9 mouse cellular contexts compared by ENCODE assay signal in genomic region chr2:164867566-164867965, GRCm38 (mm10). TPM values are rescaled to one million over a fixed set of nuclear protein-coding genes. Genes with fewer than 3 reads are reported as not detected.
DNase-seq lines count a peak whose midpoint lies in the region; TF ChIP-seq lines count a peak whose summit lies in the region.
"Had no signal": no experiment of that assay in that cellular context is flagged by ENCODE, and none has a peak within 500 bp of the region (broad histone marks: within the 10 kb centered on the region; RNA-seq: fewer than 3 reads in every experiment).

No protein-coding gene starts in this region.

- intact Hi-C loops in left cerebral cortex, adult 2 months (cut with DNase I) = no loop called here

- no peak for DNase-seq in left cerebral cortex, adult 2 months (ENCODE audit: extremely low spot score in 1 of 2, low spot score in 2 of 2)
- DNase-seq in left cerebral cortex, adult 8-10 months (ENCODE audit: low spot score in 2 of 2) = no peak
- DNase-seq in NIH3T3 (ENCODE audit: low read depth) = peak; percentile 48
- DNase-seq in induced T-regulatory cell, adult 2 months (ENCODE audit: low read depth) = peak; percentile 59
- no peak for DNase-seq in layer of hippocampus, adult 11-12 months (ENCODE audit: low spot score)
- no peak for DNase-seq in spleen, adult 18-20 months
- DNase-seq in cerebellum, adult 18-20 months = no peak

- WGBS in olfactory bulb, adult 2 months = 92% methylated on average over 7 of the region's 7 CpGs

- no peak overlapping the region for H3K4me3 ChIP-seq in left cerebral cortex, adult 2 months
- no peak overlapping the region for H3K4me3 ChIP-seq in olfactory bulb, adult 2 months (ENCODE audit: insufficient read depth, low read depth, low read length)
- H3K4me3 ChIP-seq: liver, embryonic 15.5 days had no signal

- TF ChIP-seq POLR2A in olfactory bulb, adult 2 months (IDR thresholded peaks at IDR 0.05; ENCODE audit: insufficient read depth, low read depth, low read length) = no peak

- H3K27ac ChIP-seq in left cerebral cortex, adult 2 months = peak overlapping the region; percentile 62
- H3K27ac ChIP-seq in olfactory bulb, adult 2 months (ENCODE audit: insufficient read depth, low read depth, low read length) = no peak overlapping the region

- peak; percentile 50 for TF ChIP-seq CTCF in left cerebral cortex, adult 2 months (IDR thresholded peaks at IDR 0.05)
- TF ChIP-seq CTCF in olfactory bulb, adult 2 months (IDR thresholded peaks at IDR 0.05; ENCODE audit: insufficient read depth, low read depth, low read length) = peak; percentile 49; the same call in 1 of the 2 replicates

- no peaks in the 10 kb centered on the region for H3K4me1 ChIP-seq in olfactory bulb, adult 2 months (ENCODE audit: control insufficient read depth, insufficient read depth, low read length)

RNA-seq across cellular contexts. Expression of gene Pltp, which starts 10.1 kb away (rescaled TPM):
- 10 to 100 TPM; 78.1 to 82.4 TPM for total RNA-seq in left cerebral cortex, adult 2 months (2021)
- 100 to 1,000 TPM; 103 to 113 (median 109) TPM for total RNA-seq in left cerebral cortex, adult 8-10 months (2022)
- polyA plus RNA-seq in olfactory bulb, adult 2 months (2012; ENCODE audit: insufficient read depth, insufficient read length, low replicate concordance, missing spikeins) = not detected in 2 replicates

RNA-seq across cellular contexts. Expression of gene Pcif1, which starts 11.5 kb away (rescaled TPM):
- total RNA-seq in left cerebral cortex, adult 2 months (2021) = 10 to 100 TPM; 44.8 to 48.8 TPM
- total RNA-seq in left cerebral cortex, adult 8-10 months (2022) = 10 to 100 TPM; 47.7 to 59.4 (median 52.0) TPM
- not detected in 2 replicates for polyA plus RNA-seq in olfactory bulb, adult 2 months (2012; ENCODE audit: insufficient read depth, insufficient read length, low replicate concordance, missing spikeins)

RNA-seq across cellular contexts. Expression of gene Neurl2, which starts 34.3 kb away (rescaled TPM):
- total RNA-seq in left cerebral cortex, adult 2 months (2021) = 1 to 10 TPM; 3.9 to 5.3 TPM
- 1 to 10 TPM; 4.5 to 7.1 (median 5.5) TPM for total RNA-seq in left cerebral cortex, adult 8-10 months (2022)
- polyA plus RNA-seq in olfactory bulb, adult 2 months (2012; ENCODE audit: insufficient read depth, insufficient read length, low replicate concordance, missing spikeins) = not detected in 2 replicates

RNA-seq across cellular contexts. Expression of gene Ctsa, which starts 34.9 kb away (rescaled TPM):
- 10 to 100 TPM; 89.5 to 96.2 TPM for total RNA-seq in left cerebral cortex, adult 2 months (2021)
- 100 to 1,000 TPM; 112 to 182 (median 135) TPM for total RNA-seq in left cerebral cortex, adult 8-10 months (2022)
- not detected in 2 replicates for polyA plus RNA-seq in olfactory bulb, adult 2 months (2012; ENCODE audit: insufficient read depth, insufficient read length, low replicate concordance, missing spikeins)

RNA-seq across cellular contexts. Expression of gene Spata25, which starts 39.2 kb away (rescaled TPM):
- total RNA-seq in left cerebral cortex, adult 2 months (2021) = under 1 TPM; 0.45 to 0.58 TPM
- total RNA-seq in left cerebral cortex, adult 8-10 months (2022) = 1 to 10 TPM in 2 of 4 experiments, not detected in 2; 1.0 to 1.4 TPM
- not detected in 2 replicates for polyA plus RNA-seq in olfactory bulb, adult 2 months (2012; ENCODE audit: insufficient read depth, insufficient read length, low replicate concordance, missing spikeins)
- polyA plus RNA-seq: liver, embryonic 15.5 days had no signal

Comparison
In these comparisons a context has a peak if more than half of its experiments do, and no peak if none do; other contexts are left out.
1. DNase-seq: peak in NIH3T3 (single experiment) and induced T-regulatory cell, adult 2 months (single experiment); none in left cerebral cortex, adult 2 months (0 of 2), left cerebral cortex, adult 8-10 months (0 of 2), layer of hippocampus, adult 11-12 months (single experiment), spleen, adult 18-20 months (0 of 2) and cerebellum, adult 18-20 months (0 of 2).